ENCODE assay signal across 9 mouse cellular contexts in the genomic region with DNA sequence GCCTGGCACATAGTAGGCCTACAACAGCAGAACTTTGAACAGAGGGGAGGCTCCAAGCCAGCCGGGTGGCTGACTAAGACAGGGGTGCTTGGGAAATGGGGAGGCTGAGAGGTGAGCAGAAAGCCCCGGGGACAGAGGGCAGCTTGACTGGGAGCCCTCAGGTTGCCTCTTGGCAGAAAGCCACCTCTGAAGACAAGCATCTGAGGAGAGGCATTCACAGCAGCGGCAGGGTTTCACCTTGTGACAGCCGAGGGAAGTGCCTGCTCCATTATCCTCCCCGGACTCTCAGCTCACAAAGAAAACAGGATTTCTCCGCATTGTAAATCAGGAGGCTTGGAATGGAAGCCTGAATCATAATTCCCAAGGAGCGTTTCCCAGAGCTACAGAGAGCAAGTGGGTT.
DNase-seq lines count a peak whose midpoint lies in the region; ATAC-seq and TF ChIP-seq lines count a peak whose summit lies in the region.
"Had no signal": no experiment of that assay in that cellular context is flagged by ENCODE, and none has a peak within 500 bp of the region (broad histone marks: within the 10 kb centered on the region; RNA-seq: fewer than 3 reads in every experiment).

No protein-coding gene starts in this region.

- no peak for TF ChIP-seq CTCF in liver, adult 2 months (IDR thresholded peaks at IDR 0.05; ENCODE audit: low read depth, low read length)
- TF ChIP-seq CTCF in liver, postnatal 0 days (IDR thresholded peaks at IDR 0.05; ENCODE audit: low read depth), result no peak
- TF ChIP-seq CTCF in intestine, postnatal 0 days (IDR thresholded peaks at IDR 0.05; ENCODE audit: low read depth), result peak; percentile 56

- no peaks in the 10 kb centered on the region for H3K27me3 ChIP-seq in liver, adult 2 months (ENCODE audit: control insufficient read depth, insufficient read depth, low read length)
- H3K27me3 ChIP-seq in liver, postnatal 0 days (ENCODE audit: insufficient read depth, low read length), result no peaks in the 10 kb centered on the region
- H3K27me3 ChIP-seq in intestine, postnatal 0 days (replicated peaks; ENCODE audit: control insufficient read depth, insufficient read depth, low read length), result no peaks in the 10 kb centered on the region
- H3K27me3 ChIP-seq in midbrain, embryonic 13.5 days, result peaks cover 3% of the 10 kb centered on the region; the same call in 1 of the 2 replicates
- H3K27me3 ChIP-seq: embryonic facial prominence, embryonic 15.5 days had no signal

- TF ChIP-seq EP300 in liver, postnatal 0 days (IDR thresholded peaks at IDR 0.05; ENCODE audit: low read depth), result no peak

- DNase-seq in cerebellum, postnatal 25 days, result peak; percentile 31 to 53
- DNase-seq in liver, adult 2 months (ENCODE audit: extremely low read depth, low read depth, low spot score), result peak; percentile 13
- no peak for DNase-seq in liver, postnatal 0 days
- no peak for DNase-seq in frontal cortex, postnatal 36 days (ENCODE audit: low spot score in 2 of 2)
- DNase-seq in ovary, adult 18-20 months (ENCODE audit: low spot score), result no peak

- H3K9me3 ChIP-seq in liver, postnatal 0 days (ENCODE audit: low read length), result no peaks in the 10 kb centered on the region
- no peaks in the 10 kb centered on the region for H3K9me3 ChIP-seq in intestine, postnatal 0 days (ENCODE audit: control insufficient read depth)
- no peaks in the 10 kb centered on the region for H3K9me3 ChIP-seq in midbrain, embryonic 13.5 days
- H3K9me3 ChIP-seq: embryonic facial prominence, embryonic 15.5 days had no signal

- no peak overlapping the region for H3K4me2 ChIP-seq in liver, postnatal 0 days (ENCODE audit: low read depth, low read length)
- H3K4me2 ChIP-seq in intestine, postnatal 0 days (replicated peaks; ENCODE audit: low read depth), result no peak overlapping the region
- H3K4me2 ChIP-seq in midbrain, embryonic 13.5 days (replicated peaks), result no peak overlapping the region
- H3K4me2 ChIP-seq: embryonic facial prominence, embryonic 15.5 days had no signal

- H3K4me1 ChIP-seq in liver, adult 2 months (ENCODE audit: control insufficient read depth, insufficient read depth, low read length), result peaks cover 4% of the 10 kb centered on the region; the same call in 1 of the 2 replicates
- 0 out of 2 replicates have a peak, but pooled peaks cover 2% of the 10 kb centered on the region for H3K4me1 ChIP-seq in liver, postnatal 0 days (ENCODE audit: insufficient read depth)
- H3K4me1 ChIP-seq in intestine, postnatal 0 days (replicated peaks; ENCODE audit: control insufficient read depth, insufficient read depth, low read length), result peaks cover 16% of the 10 kb centered on the region
- peaks cover 31% of the 10 kb centered on the region for H3K4me1 ChIP-seq in midbrain, embryonic 13.5 days (replicated peaks)

- no peaks in the 10 kb centered on the region for H3K36me3 ChIP-seq in liver, adult 2 months (ENCODE audit: control insufficient read depth, insufficient read depth, low read length)
- no peaks in the 10 kb centered on the region for H3K36me3 ChIP-seq in liver, postnatal 0 days (replicated peaks; ENCODE audit: insufficient read depth, low read length)
- H3K36me3 ChIP-seq in intestine, postnatal 0 days (ENCODE audit: control insufficient read depth, insufficient read depth), result no peaks in the 10 kb centered on the region
- no peaks in the 10 kb centered on the region for H3K36me3 ChIP-seq in midbrain, embryonic 13.5 days
- H3K36me3 ChIP-seq: embryonic facial prominence, embryonic 15.5 days had no signal

- TF ChIP-seq POLR2A in liver, adult 2 months (IDR thresholded peaks at IDR 0.05; ENCODE audit: extremely low read depth, insufficient read depth, low read length), result no peak

- no peak overlapping the region for H3K9ac ChIP-seq in liver, adult 2 months (ENCODE audit: low read depth, low read length)
- no peak overlapping the region for H3K9ac ChIP-seq in liver, postnatal 0 days (replicated peaks)
- H3K9ac ChIP-seq in intestine, postnatal 0 days (ENCODE audit: low read depth, low read length), result no peak overlapping the region
- no peak overlapping the region for H3K9ac ChIP-seq in midbrain, embryonic 13.5 days (replicated peaks)
- H3K9ac ChIP-seq: embryonic facial prominence, embryonic 15.5 days had no signal

- H3K27ac ChIP-seq in liver, adult 2 months (replicated peaks; ENCODE audit: insufficient read depth, low read depth, low read length), result no peak overlapping the region
- H3K27ac ChIP-seq in liver, postnatal 0 days (ENCODE audit: low read depth), result no peak overlapping the region
- no peak overlapping the region for H3K27ac ChIP-seq in intestine, postnatal 0 days (ENCODE audit: low read depth, low read length)
- H3K27ac ChIP-seq in midbrain, embryonic 13.5 days, result peak overlapping the region; percentile 71

- no peaks in the 10 kb centered on the region for H3K79me2 ChIP-seq in liver, adult 2 months (ENCODE audit: control insufficient read depth, insufficient read depth, low read length)

- ATAC-seq in cerebellum, adult (ENCODE audit: insufficient number of reproducible peaks, low FRiP score, low TSS enrichment), result no peak
- ATAC-seq in liver, postnatal 0 days, result no peak
- no peak for ATAC-seq in intestine, postnatal 0 days
- 0 out of 2 replicates have a peak, but pooled peaks have one; percentile 32 for ATAC-seq in midbrain, embryonic 13.5 days

- 47% methylated on average over 7 of the region's 7 CpGs for WGBS in liver, adult 2 months
- WGBS in liver, postnatal 0 days (ENCODE audit: insufficient replicate concordance), result 49% methylated on average over 7 of the region's 7 CpGs
- WGBS in intestine, postnatal 0 days, result 20% methylated on average over 7 of the region's 7 CpGs
- 11% methylated on average over 7 of the region's 7 CpGs for WGBS in midbrain, embryonic 13.5 days

- no peak overlapping the region for H3K4me3 ChIP-seq in liver, adult 2 months (ENCODE audit: insufficient read depth, low read depth, low read length)
- H3K4me3 ChIP-seq in liver, postnatal 0 days (ENCODE audit: low read depth, low read length), result no peak overlapping the region
- no peak overlapping the region for H3K4me3 ChIP-seq in intestine, postnatal 0 days (ENCODE audit: low read depth, low read length)
- no peak overlapping the region for H3K4me3 ChIP-seq in midbrain, embryonic 13.5 days (replicated peaks)
- H3K4me3 ChIP-seq: embryonic facial prominence, embryonic 15.5 days had no signal

Comparison
In these comparisons a context has a peak if more than half of its experiments do, and no peak if none do; other contexts are left out.
1. DNase-seq: peak in cerebellum, postnatal 25 days (2 of 2) and liver, adult 2 months (single experiment); none in liver, postnatal 0 days (single experiment), frontal cortex, postnatal 36 days (0 of 2) and ovary, adult 18-20 months (single experiment).